Mouse (Mus musculus): Measurements from ENCODE around the gene Mfsd11. TPM values are rescaled to one million over a fixed set of nuclear protein-coding genes. Genes with fewer than 3 reads are reported as not detected.
"Not testable (repeated sequence)": the region's sequence is repeated elsewhere in the genome, so short reads cannot be mapped to it uniquely, and the experiment has no call there.

Gene Mfsd11
- polyA plus RNA-seq, 1 experiment from 2014 or later: 26.8 TPM

DNA sequence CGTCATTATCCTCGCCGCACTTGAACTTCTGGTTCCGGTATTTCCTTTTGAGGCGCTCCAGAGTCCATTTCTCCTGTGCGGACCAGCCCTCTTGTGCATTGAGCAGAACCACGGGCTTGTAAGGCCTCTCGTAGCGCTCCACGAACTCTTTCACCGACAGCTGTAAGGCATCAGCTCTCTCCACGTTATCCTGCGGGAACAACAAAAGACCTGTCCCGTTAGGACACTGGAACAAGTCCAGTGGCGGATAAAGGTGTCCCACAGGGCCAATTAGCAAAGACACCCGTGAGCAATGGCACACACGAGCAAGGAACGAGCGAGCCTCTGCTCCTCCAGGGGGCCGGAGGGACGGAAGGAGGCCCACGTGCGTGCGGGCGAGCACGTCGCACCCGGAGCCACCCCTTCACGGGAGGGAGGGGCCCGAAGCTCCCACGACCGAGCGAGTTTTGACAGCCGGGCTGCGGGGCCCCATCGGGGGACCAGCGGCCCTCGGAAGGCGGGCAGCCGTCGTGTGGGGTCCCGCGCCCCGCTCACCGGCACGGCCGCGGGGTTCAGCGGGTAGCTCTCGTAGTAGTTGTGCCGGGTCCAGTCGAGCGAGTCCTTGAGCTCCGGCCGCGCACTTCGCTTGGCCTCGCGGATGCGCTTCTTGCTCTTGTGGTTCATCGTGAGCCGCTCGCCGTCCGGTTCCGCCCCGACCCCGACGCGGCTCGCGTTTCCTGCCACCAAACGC, 9.5 kb upstream of the Mfsd11 start:
- Histone ChIP-seq H3K36me3 (replicated peaks) (peaks cover 62% of the 10 kb centered on the region), H3K9me3 (no peaks in the 10 kb centered on the region), H3K27me3 (replicated peaks; ENCODE audit: low read depth, poor library complexity, severe bottlenecking) (no peaks in the 10 kb centered on the region), H3K4me3 (peak overlapping the region; percentile 92), H3K4me1 (peaks cover 61% of the 10 kb centered on the region), H3K27ac (replicated peaks) (peak overlapping the region; percentile 96)
- peak; percentile 77 for DNase-seq (ENCODE audit: low spot score)
- under 1% methylated on average over 73 of the region's 73 CpGs for WGBS

DNA sequence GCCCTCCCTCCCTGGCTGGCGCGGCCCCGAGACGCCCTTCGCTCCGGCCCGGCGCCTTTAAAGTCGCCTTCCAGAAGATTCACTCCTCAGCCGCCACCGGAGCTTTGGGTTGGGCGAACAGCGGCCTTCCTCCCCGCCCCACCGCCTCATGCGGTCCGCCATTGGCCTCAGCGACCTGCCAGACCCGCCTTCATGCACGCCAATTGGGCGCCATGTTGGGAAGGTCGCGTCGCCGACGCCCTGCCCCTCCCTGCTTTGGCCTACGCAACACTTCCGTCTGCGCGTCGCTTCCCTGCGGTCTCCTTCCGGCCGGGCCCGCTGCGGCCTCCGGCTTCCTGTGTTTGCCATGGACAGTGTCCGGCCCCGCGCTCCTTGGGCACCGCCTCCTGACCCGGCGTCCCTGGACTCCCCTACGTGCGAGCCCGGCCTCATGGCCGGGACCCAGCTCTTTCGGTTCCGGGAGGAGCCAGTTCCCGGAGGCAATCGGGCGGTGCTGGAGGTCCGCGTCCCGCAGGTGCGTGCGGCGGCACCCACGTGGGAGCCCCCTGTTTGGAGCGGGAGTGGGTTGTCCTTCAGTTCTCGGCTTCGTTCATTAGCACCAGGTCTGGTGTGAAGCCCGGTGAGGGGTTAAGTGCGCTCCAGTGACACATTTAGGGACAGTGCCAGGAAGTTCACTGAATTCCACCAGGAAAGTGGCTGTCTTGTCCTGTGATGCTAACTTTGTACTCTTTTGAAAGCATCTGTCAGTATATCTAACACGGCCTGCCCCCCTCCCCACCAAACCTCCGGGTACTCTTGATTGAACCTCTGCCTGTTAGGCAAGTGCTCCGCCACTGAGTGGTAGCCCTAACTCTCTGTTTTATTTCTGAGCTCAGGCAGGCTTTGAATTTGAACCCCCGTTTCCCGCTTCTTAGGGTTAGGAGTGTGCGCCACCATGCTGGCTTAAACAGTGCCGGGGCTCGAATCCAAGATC, 8.7 kb upstream of the Mfsd11 start, which contains the start of the genes Mettl23 and Jmjd6:
Mettl23 (plus strand) TSS at position 18 of the 973 bp plus-strand sequence.
Jmjd6 (minus strand) TSS at position 189 of the 973 bp plus-strand sequence.
- peak within 1 kb of the TSS; percentile 92 for H3K4me3 ChIP-seq
- WGBS: 1% methylated on average over 72 of the region's 72 CpGs
- H3K36me3 ChIP-seq (replicated peaks): peaks cover 62% of the 10 kb centered on the region
- DNase-seq (ENCODE audit: low spot score): peak; percentile 98
- no peaks in the 10 kb centered on the region for H3K27me3 ChIP-seq (replicated peaks; ENCODE audit: low read depth, poor library complexity, severe bottlenecking)
- H3K9me3 ChIP-seq: no peaks in the 10 kb centered on the region
- peaks cover 61% of the 10 kb centered on the region for H3K4me1 ChIP-seq
- peak within 1 kb of the TSS; percentile 96 for H3K27ac ChIP-seq (replicated peaks)

DNA sequence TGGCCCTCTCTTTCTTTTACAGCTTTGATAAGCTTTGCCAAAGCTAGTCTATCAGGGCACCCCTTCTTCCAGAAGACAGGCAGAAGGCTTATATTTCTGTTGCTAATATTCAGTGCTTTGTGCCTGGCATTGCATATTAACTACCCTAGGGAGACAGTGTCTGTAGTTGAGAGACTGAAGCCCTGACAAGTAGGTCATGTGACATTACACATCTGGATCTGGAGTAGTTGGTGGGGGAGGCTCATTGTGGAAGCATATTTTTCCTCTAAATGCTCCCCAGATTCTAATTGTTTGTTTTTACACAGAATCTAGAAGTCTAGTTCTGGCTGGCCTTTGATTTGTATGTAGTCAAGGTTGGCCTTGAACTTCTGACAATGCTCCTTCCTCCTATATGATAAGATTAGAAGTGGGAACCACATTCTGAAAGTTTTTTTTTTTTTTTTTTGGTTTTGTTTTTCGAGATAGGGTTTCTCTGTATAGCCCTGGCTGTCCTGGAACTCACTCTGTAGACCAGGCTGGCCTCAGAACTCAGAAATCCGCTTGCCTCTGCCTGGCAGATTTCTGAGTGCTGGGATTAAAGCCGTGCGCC, 5.6 kb upstream of the Mfsd11 start:
- Histone ChIP-seq H3K27me3 (replicated peaks; ENCODE audit: low read depth, poor library complexity, severe bottlenecking) (no peaks in the 10 kb centered on the region), H3K4me3 (no peak overlapping the region), H3K9me3 (no peaks in the 10 kb centered on the region), H3K27ac (replicated peaks) (no peak overlapping the region), H3K36me3 (replicated peaks) (peaks cover 62% of the 10 kb centered on the region), H3K4me1 (peaks cover 43% of the 10 kb centered on the region)
- DNase-seq (ENCODE audit: low spot score): no peak
- 87% methylated on average over 4 of the region's 4 CpGs for WGBS

DNA sequence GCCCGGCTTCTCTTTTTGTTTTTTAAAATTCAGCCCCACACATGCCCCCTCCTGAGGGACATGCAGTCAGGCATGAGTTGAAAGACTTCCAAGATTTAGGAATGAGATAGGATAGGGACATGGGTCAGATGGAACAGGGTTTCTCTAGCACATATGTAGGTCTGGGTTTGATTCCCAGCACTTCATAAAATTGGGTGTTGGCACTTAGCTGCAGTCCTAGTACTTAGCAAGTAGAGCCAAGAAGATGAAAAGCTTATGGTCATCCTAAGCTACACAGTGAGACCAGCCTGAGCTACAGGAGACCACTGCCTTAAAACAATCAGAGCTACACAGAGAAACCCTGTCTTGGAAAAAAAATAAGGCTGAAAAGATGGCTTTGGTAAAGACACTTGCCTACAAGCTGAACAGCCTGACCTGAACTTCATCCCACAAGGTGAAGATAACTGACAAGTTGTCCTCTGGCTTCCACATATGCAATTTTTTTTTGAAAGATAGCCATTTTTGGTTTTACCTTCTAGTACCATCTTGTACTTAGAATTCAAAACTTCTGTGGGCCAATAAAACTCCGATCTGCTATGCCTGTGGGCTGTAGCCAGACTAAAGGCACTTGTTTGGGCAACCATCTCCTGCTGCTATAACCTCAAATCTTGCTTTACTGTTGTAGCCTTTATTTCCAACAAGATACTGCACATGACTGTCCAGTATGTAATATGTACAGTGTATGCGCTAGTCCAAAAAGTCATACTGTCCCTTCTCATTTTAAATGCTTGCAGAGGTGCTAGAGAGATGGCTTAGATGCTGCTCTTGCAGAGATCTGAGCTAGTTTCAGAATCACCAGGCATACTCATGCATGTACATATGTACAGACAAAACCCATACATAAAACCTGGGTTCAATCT, 4.8 kb upstream of the Mfsd11 start:
- no peaks in the 10 kb centered on the region for H3K9me3 ChIP-seq
- no peaks in the 10 kb centered on the region for H3K27me3 ChIP-seq (replicated peaks; ENCODE audit: low read depth, poor library complexity, severe bottlenecking)
- H3K4me3 ChIP-seq: no peak overlapping the region
- 91% methylated on average over 3 of the region's 3 CpGs for WGBS
- no peak for DNase-seq (ENCODE audit: low spot score)
- H3K36me3 ChIP-seq (replicated peaks): peaks cover 66% of the 10 kb centered on the region
- peaks cover 37% of the 10 kb centered on the region for H3K4me1 ChIP-seq
- H3K27ac ChIP-seq (replicated peaks): no peak overlapping the region

DNA sequence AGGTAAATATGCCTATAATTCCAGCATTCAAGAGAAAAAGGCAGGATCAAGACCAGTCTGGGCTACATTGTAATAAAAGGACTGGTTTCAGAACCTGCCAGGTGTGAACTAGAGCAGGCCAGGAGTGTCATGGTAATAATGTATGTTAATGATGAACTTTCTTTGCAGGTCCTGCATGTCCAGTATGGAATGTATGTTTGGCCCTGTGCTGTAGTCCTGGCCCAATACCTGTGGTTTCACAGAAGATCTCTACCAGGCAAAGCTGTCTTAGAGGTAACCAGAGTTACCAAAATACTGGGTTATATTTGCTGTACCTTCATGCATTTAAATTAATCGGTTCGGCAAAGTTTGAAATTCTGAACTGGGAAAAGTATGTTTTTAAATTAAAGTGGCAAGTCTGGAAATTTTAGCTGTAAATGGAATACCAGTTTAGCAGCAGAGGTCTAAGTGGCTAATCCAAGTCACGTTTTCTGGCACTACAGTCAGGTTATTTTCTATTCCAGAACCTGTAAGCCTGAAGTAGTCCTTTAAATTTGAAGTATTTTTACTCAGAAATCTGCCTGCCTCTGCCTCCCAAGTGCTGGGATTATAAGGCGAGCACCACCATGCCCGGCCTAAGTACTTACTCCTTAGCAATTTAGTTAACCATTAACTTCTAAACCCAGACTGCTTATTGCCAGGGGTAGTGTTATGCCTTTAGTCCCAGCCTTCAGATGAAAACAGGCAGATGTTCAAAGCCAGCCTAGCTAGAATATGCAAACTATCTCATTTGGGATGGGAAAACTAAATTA, 4.0 kb upstream of the Mfsd11 start:
- H3K4me3 ChIP-seq: no peak overlapping the region
- peaks cover 66% of the 10 kb centered on the region for H3K36me3 ChIP-seq (replicated peaks)
- no peaks in the 10 kb centered on the region for H3K9me3 ChIP-seq
- H3K4me1 ChIP-seq: peaks cover 30% of the 10 kb centered on the region
- no peak overlapping the region for H3K27ac ChIP-seq (replicated peaks)
- 83% methylated on average over 5 of the region's 5 CpGs for WGBS
- no peak for DNase-seq (ENCODE audit: low spot score)
- no peaks in the 10 kb centered on the region for H3K27me3 ChIP-seq (replicated peaks; ENCODE audit: low read depth, poor library complexity, severe bottlenecking)

DNA sequence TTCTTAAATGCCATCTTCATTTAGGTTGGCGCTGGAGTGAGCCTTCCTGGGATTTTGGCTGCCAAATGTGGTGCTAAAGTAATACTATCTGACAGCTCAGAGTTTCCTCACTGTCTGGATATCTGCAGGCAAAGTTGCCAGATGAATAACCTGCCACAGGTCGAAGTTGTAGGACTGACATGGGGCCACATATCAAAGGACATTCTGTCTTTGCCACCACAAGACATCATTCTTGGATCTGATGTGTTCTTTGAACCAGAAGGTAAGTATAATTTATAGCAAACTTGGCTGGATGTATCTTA, 3.4 kb upstream of the Mfsd11 start:
- H3K9me3 ChIP-seq; H3K27me3 ChIP-seq (replicated peaks; ENCODE audit: low read depth, poor library complexity, severe bottlenecking); DNase-seq (ENCODE audit: low spot score); H3K27ac ChIP-seq (replicated peaks); H3K4me3 ChIP-seq: not testable (repeated sequence)
- H3K4me1 ChIP-seq: peaks cover 28% of the 10 kb centered on the region
- 74% methylated on average over 2 of the region's 2 CpGs for WGBS
- H3K36me3 ChIP-seq (replicated peaks): peaks cover 66% of the 10 kb centered on the region

DNA sequence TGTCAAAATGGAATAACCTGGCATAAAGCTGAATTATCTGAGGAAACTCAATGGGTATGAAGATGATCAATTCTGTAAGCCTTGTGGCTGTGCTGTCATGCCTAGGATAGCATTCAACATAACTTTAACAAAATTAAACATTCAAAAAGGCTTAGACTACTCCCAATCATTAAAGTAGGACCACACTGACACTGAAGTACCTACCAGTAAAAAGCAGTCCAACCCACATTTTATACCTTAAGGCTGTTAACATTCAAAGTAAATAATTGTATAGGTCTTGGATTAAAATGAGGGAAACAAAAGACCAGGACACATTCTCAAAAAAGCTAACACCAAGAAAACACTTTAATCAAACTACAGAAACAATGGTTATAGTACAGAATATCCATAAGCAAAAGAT, 2.7 kb upstream of the Mfsd11 start:
- Histone ChIP-seq H3K4me1 (peaks cover 27% of the 10 kb centered on the region), H3K36me3 (replicated peaks) (peaks cover 66% of the 10 kb centered on the region), H3K27ac (replicated peaks) (no peak overlapping the region), H3K9me3 (no peaks in the 10 kb centered on the region), H3K4me3 (no peak overlapping the region), H3K27me3 (replicated peaks; ENCODE audit: low read depth, poor library complexity, severe bottlenecking) (no peaks in the 10 kb centered on the region)
- no peak for DNase-seq (ENCODE audit: low spot score)

DNA sequence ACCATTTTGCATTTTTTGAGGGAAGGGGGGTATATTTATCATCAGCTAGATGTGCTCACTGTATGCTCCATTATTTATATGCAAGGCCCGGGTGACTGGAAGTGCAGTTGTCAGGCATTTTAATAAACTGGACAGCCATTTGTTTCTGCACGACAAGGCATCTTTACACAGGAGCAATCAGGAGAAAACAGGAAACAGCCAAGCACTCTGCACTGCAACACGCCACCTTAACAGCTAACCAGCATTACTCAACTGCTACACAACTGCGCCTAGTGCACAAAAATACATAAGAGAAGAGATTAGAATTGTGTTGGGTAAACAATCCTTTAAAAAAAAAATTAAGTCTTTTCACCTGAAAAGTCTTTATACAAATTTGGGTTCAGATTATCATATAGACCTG, 2.2 kb upstream of the Mfsd11 start:
- Histone ChIP-seq H3K9me3 (no peaks in the 10 kb centered on the region), H3K36me3 (replicated peaks) (peaks cover 66% of the 10 kb centered on the region), H3K4me3 (peak overlapping the region; percentile 81), H3K4me1 (peaks cover 29% of the 10 kb centered on the region), H3K27me3 (replicated peaks; ENCODE audit: low read depth, poor library complexity, severe bottlenecking) (no peaks in the 10 kb centered on the region), H3K27ac (replicated peaks) (no peak overlapping the region)
- WGBS: 79% methylated on average over 4 of the region's 4 CpGs
- DNase-seq (ENCODE audit: low spot score): no peak

DNA sequence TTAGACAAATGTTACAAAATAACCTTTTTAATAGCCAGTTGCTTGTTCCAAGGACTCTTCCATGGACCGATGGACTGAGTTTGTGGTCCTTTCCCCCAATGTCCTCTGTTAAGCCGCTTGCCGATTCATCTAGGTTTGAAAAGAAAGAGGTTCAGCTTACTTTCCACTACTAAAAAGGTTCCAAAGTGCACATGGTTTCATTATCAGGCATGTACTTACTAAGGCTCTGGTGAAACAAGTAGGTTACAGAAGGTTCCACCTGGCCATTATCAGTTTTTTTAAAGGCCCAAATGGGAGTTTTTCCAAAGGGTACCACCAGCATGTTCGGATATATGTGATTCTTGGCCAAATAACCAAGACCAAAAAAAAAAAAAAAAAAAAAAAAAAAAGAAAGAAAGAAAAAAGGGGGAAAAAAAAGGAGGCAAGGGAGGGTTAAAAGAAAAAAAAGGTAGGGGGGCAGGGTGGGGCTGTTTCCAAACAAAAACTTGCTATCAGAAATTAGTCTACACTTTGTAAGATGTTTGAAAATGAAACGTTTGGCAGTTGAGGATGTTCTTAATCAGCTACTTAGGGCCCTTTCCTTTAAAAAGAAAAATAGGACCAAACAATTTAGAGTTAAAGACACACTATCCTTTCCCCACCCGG, 1.3 kb upstream of the Mfsd11 start:
- 53% methylated on average over 6 of the region's 6 CpGs for WGBS
- H3K4me3 ChIP-seq: peak overlapping the region; percentile 81
- H3K9me3 ChIP-seq: no peaks in the 10 kb centered on the region
- peaks cover 61% of the 10 kb centered on the region for H3K36me3 ChIP-seq (replicated peaks)
- H3K27me3 ChIP-seq (replicated peaks; ENCODE audit: low read depth, poor library complexity, severe bottlenecking): no peaks in the 10 kb centered on the region
- no peak for DNase-seq (ENCODE audit: low spot score)
- H3K27ac ChIP-seq (replicated peaks): peak overlapping the region; percentile 97
- H3K4me1 ChIP-seq: peaks cover 30% of the 10 kb centered on the region

DNA sequence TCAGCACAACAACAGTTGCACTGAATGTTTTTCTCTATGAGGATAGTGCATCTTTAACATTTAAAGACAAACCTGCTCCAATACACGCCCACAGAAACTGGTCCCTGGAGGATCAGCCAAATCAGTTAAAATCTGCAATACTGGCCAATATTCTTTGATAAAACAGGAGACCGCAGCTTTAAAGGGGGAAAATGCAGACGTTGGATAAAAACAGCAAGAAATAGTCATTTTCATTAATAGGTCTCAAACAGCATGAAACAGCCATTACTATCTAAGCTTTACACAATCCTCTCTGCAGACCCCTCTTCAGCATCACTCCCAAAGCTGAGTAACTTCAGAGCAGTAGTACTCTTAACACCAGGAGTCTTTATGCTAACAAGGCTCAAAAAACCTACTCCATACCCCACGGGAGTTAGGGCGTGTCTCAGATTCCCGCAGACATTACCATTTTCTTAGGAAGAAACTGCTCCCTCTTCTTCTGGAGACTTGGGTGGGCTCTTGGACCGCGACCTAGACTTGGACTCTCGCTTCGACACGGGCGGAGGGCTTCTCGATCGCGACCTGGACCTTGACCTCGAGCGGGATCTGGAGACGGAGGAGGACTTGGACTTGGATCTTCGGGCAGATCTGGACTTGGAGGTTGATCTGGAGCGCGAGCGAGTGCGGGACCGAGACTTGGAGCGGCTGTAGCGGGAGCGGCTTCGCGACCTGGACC, 507 bp upstream of the Mfsd11 start:
- H3K4me1 ChIP-seq: peaks cover 24% of the 10 kb centered on the region
- H3K9me3 ChIP-seq: no peaks in the 10 kb centered on the region
- DNase-seq (ENCODE audit: low spot score): no peak
- no peaks in the 10 kb centered on the region for H3K27me3 ChIP-seq (replicated peaks; ENCODE audit: low read depth, poor library complexity, severe bottlenecking)
- peaks cover 53% of the 10 kb centered on the region for H3K36me3 ChIP-seq (replicated peaks)
- peak overlapping the region; percentile 97 for H3K27ac ChIP-seq (replicated peaks)
- H3K4me3 ChIP-seq: peak overlapping the region; percentile 81
- under 1% methylated on average over 29 of the region's 29 CpGs for WGBS
